Mouse (Mus musculus): Measurements from ENCODE around the gene Tgm7.
A peak's percentile ranks its signal among the peaks of the same experiment; 100 is the strongest.

DNA sequence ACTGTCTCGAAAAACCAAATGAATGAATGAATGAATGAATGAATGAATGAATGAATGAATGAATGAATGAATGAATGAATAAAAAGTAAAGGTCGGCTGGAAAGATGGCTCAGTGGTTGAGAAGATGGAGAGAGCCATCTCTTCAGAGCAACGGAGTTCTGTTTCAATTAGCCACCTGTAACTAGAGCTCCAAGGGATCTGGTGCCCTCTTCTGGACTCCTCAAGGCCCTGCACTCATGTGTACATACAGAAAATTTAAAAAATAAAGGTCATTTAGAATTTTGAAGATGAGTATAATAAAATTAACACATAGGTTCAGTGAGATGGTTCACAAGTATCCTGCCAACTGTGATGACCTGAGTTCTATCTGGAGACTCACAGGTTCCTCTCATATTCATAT lies 43.5 kb upstream of the Tgm7 start:
- TF ChIP-seq CTCF (conservative IDR thresholded peaks at IDR 0.05; ENCODE audit: low read length) (peak; percentile 61), POU5F1 (IDR thresholded peaks at IDR 0.05; ENCODE audit: borderline replicate concordance, low read length) (no peak)
